Mouse (Mus musculus) midbrain, embryonic 11.5 days (tissue): ENCODE measurements around the gene Cenpx. TPM values are rescaled to one million over a fixed set of nuclear protein-coding genes. Genes with fewer than 3 reads are reported as not detected.

Experiments
- polyA plus RNA-seq: library from polyadenylated mRNA; unstranded; fragments of >200 nt; fragmentation: Nextera tagmentation; extraction: Ambion mirVana; gene quantifications from 2 replicates; pipeline ENCODE4 v1.2.1, GENCODE M21; 2014

Gene Cenpx
- polyA plus RNA-seq, 1 experiment from 2014 or later, result 131 TPM

Other genes with a start within 250 kb of the Cenpx start
- gene Arl16, start 246.1 kb downstream of the Cenpx start, polyA plus RNA-seq, result 48.0 and 53.0 TPM in 2 replicates
- 137 and 152 TPM in 2 replicates for gene Mrpl12, start 229.1 kb downstream of the Cenpx start, polyA plus RNA-seq
- 30.0 and 38.7 TPM in 2 replicates for gene Slc25a10, start 221.9 kb downstream of the Cenpx start, polyA plus RNA-seq
- gene Gcgr, start 183.0 kb downstream of the Cenpx start, polyA plus RNA-seq, result 0.11 TPM in 1 of 2 replicates, not detected in the other
- 232 and 237 TPM in 2 replicates for gene Mcrip1, start 164.0 kb downstream of the Cenpx start, polyA plus RNA-seq
- not detected in 2 replicates for gene Ppp1r27, start 162.6 kb downstream of the Cenpx start, polyA plus RNA-seq
- 492 and 493 TPM in 2 replicates for gene P4hb, start 140.5 kb downstream of the Cenpx start, polyA plus RNA-seq
- gene Arhgdia, start 132.1 kb downstream of the Cenpx start, polyA plus RNA-seq, result 521 and 583 TPM in 2 replicates
- gene Alyref, start 115.4 kb downstream of the Cenpx start, polyA plus RNA-seq, result 820 and 827 TPM in 2 replicates
- 178 and 204 TPM in 2 replicates for gene Anapc11, start 115.3 kb downstream of the Cenpx start, polyA plus RNA-seq
- 0.38 TPM in 1 of 2 replicates, not detected in the other for gene Npb, start 105.3 kb downstream of the Cenpx start, polyA plus RNA-seq
- 89.4 and 101 TPM in 2 replicates for gene Pcyt2, start 95.8 kb downstream of the Cenpx start, polyA plus RNA-seq
- gene Sirt7, start 88.5 kb downstream of the Cenpx start, polyA plus RNA-seq, result 29.5 and 33.2 TPM in 2 replicates
- gene Mafg, start 80.1 kb downstream of the Cenpx start, polyA plus RNA-seq, result 18.0 and 19.7 TPM in 2 replicates
- gene Pycr1, start 70.0 kb downstream of the Cenpx start, polyA plus RNA-seq, result 32.4 and 32.8 TPM in 2 replicates
- 0.36 and 0.57 TPM in 2 replicates for gene Myadml2, start 65.6 kb downstream of the Cenpx start, polyA plus RNA-seq
- gene Notum, start 52.6 kb downstream of the Cenpx start, polyA plus RNA-seq, result 0.90 and 1.4 TPM in 2 replicates
- 101 and 113 TPM in 2 replicates for gene Aspscr1, start 40.8 kb downstream of the Cenpx start, polyA plus RNA-seq
- gene Lrrc45, start 187 bp upstream of the Cenpx start, polyA plus RNA-seq, result 30.9 TPM in 2 replicates
- gene Rac3, start 7.7 kb upstream of the Cenpx start, polyA plus RNA-seq, result 9.9 and 12.3 TPM in 2 replicates
- 10.6 and 12.4 TPM in 2 replicates for gene Dcxr, start 13.5 kb upstream of the Cenpx start, polyA plus RNA-seq
- 1.00 and 1.1 TPM in 2 replicates for gene Cbr2, start 18.4 kb upstream of the Cenpx start, polyA plus RNA-seq
- gene Hmga1b, start 49.1 kb upstream of the Cenpx start, polyA plus RNA-seq, result 8.2 and 9.1 TPM in 2 replicates
- 28.2 and 30.6 TPM in 2 replicates for gene Rfng, start 70.5 kb upstream of the Cenpx start, polyA plus RNA-seq
- gene Gps1, start 70.5 kb upstream of the Cenpx start, polyA plus RNA-seq, result 254 and 269 TPM in 2 replicates
- 73.6 and 76.9 TPM in 2 replicates for gene Dus1l, start 82.7 kb upstream of the Cenpx start, polyA plus RNA-seq
- gene Fasn, start 110.8 kb upstream of the Cenpx start, polyA plus RNA-seq, result 80.8 and 94.6 TPM in 2 replicates
- 4.3 and 4.5 TPM in 2 replicates for gene Ccdc57, start 219.1 kb upstream of the Cenpx start, polyA plus RNA-seq
- 24.1 and 30.4 TPM in 2 replicates for gene Slc16a3, start 234.7 kb upstream of the Cenpx start, polyA plus RNA-seq